Mouse (Mus musculus): ENCODE measurements around the gene Cxcl9. TPM values are rescaled to one million over a fixed set of nuclear protein-coding genes. Genes with fewer than 3 reads are reported as not detected.

Cxcl9 gene
- polyA plus RNA-seq, 1 experiment from 2014 or later: not detected

DNA sequence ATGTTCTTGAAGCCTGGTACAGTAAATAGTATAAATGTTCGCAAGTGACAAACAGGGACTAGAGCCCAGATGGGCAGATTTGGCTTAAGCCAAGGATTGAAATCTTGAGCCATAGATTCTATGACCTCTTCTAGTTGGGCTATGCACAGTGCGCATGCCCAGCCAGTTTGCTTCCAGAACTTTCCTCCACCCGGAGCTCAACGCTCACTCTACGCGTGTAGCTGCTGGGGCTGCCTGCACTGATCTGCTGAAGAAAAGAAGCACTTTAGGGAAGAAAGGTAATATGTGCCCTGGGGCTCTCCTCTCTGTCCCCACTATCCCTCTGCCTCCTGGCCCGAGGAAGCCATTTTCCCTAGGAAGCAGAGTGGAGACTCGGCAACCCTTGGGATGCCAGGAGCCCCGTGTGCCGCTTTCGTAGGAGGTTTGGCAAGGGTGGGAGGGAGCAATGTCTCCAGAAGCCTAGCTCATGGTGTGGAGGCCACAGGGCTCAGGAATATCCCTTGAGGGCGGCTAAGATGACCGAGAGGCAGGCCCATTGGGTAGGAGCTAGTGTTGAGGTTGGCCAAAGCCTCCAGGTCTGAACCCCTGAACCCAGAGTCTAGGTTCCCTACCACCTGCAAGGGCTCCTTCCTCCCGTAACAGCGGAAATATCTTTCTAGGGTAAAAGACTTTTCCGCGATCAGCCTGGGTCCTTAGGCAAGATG, 3.9 kb upstream of the Cxcl9 start, which contains the start of gene Art3:
Art3 (plus strand) TSS at position 193 of the 704 bp plus-strand sequence.
- no peak within 1 kb of the TSS for H3K4me2 ChIP-seq

DNA sequence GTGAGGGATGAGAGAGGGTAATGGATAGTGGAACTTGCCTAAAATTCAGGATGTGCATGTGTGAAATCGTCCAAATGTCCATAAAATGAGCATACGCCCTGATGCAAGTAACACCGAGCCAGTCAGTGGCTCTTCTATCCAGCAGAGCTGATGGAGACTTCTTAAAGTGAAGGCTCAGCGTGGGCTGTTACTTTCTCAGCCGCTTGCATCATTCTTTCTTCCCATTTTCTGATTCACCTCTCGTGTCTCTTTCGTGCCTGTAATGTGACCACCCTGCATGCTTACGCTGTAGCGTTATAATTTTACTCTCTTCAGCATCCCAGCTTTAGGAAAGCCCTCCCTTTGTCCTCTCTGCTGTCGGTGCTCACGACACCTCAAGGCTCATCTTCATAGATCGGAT, 3.2 kb upstream of the Cxcl9 start:
- no peak for ATAC-seq (ENCODE audit: low read depth)
- no peak overlapping the region for H3K9ac ChIP-seq
- no peak overlapping the region for H3K4me3 ChIP-seq
- no peaks in the 10 kb centered on the region for H3K27me3 ChIP-seq
- no peaks in the 10 kb centered on the region for H3K9me3 ChIP-seq
- H3K36me3 ChIP-seq: no peaks in the 10 kb centered on the region
- H3K27ac ChIP-seq (replicated peaks): no peak overlapping the region
- H3K4me1 ChIP-seq (replicated peaks): no peaks in the 10 kb centered on the region
- whole genome bisulfite sequencing: 90% methylated on average over 12 of the region's 12 CpGs
- no peak overlapping the region for H3K4me2 ChIP-seq

More for the DNA sequence above, 3.9 kb upstream of the Cxcl9 start, which contains the start of gene Art3:
- ATAC-seq (ENCODE audit: low read depth): no peak
- H3K9ac ChIP-seq: no peak within 1 kb of the TSS
- no peaks in the 10 kb centered on the region for H3K27me3 ChIP-seq
- 93% methylated on average over 17 of the region's 17 CpGs for WGBS
- H3K4me1 ChIP-seq (replicated peaks): no peaks in the 10 kb centered on the region
- H3K9me3 ChIP-seq: no peaks in the 10 kb centered on the region
- no peak within 1 kb of the TSS for H3K27ac ChIP-seq (replicated peaks)
- no peak within 1 kb of the TSS for H3K4me3 ChIP-seq
- H3K36me3 ChIP-seq: no peaks in the 10 kb centered on the region

DNA sequence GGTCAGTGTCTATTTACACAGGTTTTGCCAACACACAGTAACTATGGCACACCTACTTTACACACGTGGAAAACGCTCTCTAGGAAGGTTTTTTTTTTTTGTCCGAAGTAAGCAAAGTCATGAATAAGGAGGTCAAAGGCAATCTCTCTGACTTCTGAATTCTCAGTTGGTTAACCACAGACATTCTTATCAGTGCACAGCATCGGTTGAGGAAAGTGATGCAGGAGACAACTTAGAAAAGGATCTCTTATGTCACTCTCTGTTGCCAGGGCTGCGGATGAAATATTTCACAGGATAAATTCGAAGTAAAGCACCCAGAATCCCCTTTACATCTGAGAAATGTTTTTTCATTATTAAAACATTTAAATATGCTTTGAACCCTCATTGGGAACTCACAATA, 512 bp downstream of the Cxcl9 start:
- WGBS: 82% methylated on average over 6 of the region's 6 CpGs
- ATAC-seq (ENCODE audit: low read depth): no peak
- no peaks in the 10 kb centered on the region for H3K9me3 ChIP-seq
- H3K4me3 ChIP-seq: no peak overlapping the region
- H3K27ac ChIP-seq (replicated peaks): no peak overlapping the region
- no peak overlapping the region for H3K9ac ChIP-seq
- H3K27me3 ChIP-seq: no peaks in the 10 kb centered on the region
- H3K4me2 ChIP-seq: no peak overlapping the region
- H3K4me1 ChIP-seq (replicated peaks): no peaks in the 10 kb centered on the region
- H3K36me3 ChIP-seq: no peaks in the 10 kb centered on the region

DNA sequence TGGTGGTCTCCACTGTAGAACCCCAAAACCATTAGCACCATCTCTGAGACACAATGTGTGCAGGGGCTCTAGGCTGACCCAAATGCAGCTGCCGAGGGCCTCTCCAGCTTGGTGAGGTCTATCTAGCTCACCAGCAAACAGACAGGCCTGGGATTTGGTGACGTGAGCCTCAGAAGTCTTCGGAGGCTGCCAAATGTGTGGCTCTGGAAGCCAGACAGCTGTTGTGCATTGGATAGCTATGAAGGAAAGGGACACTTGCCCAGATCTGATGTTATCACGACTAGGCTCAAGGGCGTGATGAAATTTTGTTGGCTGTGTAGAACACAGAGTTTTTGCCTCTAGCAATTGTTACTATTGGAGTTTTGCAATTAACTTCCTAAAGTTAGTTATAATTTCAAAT, 4.6 kb downstream of the Cxcl9 start:
- H3K27me3 ChIP-seq: no peaks in the 10 kb centered on the region
- 87% methylated on average over 5 of the region's 5 CpGs for WGBS

DNA sequence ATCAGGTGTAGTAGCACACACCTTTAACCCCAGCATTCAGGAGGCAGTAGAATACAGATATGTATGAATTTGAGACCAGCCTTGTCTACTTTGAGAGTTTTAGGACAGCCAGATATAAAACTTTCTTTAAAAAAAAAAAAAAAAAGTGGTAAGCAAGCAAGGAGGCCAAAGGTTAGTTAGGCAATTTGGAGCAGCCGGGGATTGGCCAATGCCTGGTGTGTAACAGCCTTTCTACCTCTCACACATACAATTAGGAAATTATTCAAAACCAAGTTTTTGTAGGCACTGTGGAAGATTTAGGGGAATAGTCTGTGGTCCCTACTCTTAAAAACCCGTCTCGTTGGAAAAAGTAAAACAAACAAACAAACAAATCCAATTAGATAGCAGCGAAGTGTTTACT, 5.3 kb downstream of the Cxcl9 start:
- H3K4me1 ChIP-seq (replicated peaks): no peaks in the 10 kb centered on the region
- ATAC-seq (ENCODE audit: low read depth): no peak
- no peak overlapping the region for H3K4me2 ChIP-seq
- H3K27ac ChIP-seq (replicated peaks): no peak overlapping the region
- WGBS: 85% methylated on average over 4 of the region's 4 CpGs
- H3K36me3 ChIP-seq: no peaks in the 10 kb centered on the region
- H3K27me3 ChIP-seq: no peaks in the 10 kb centered on the region
- H3K9ac ChIP-seq: no peak overlapping the region
- H3K9me3 ChIP-seq: no peaks in the 10 kb centered on the region
- H3K4me3 ChIP-seq: no peak overlapping the region

More for the DNA sequence above, 4.6 kb downstream of the Cxcl9 start:
- Histone ChIP-seq H3K9ac (no peak overlapping the region), H3K27ac (replicated peaks) (no peak overlapping the region), H3K36me3 (no peaks in the 10 kb centered on the region), H3K4me1 (replicated peaks) (no peaks in the 10 kb centered on the region), H3K4me2 (no peak overlapping the region), H3K4me3 (no peak overlapping the region), H3K9me3 (no peaks in the 10 kb centered on the region)
- no peak for ATAC-seq (ENCODE audit: low read depth)

DNA sequence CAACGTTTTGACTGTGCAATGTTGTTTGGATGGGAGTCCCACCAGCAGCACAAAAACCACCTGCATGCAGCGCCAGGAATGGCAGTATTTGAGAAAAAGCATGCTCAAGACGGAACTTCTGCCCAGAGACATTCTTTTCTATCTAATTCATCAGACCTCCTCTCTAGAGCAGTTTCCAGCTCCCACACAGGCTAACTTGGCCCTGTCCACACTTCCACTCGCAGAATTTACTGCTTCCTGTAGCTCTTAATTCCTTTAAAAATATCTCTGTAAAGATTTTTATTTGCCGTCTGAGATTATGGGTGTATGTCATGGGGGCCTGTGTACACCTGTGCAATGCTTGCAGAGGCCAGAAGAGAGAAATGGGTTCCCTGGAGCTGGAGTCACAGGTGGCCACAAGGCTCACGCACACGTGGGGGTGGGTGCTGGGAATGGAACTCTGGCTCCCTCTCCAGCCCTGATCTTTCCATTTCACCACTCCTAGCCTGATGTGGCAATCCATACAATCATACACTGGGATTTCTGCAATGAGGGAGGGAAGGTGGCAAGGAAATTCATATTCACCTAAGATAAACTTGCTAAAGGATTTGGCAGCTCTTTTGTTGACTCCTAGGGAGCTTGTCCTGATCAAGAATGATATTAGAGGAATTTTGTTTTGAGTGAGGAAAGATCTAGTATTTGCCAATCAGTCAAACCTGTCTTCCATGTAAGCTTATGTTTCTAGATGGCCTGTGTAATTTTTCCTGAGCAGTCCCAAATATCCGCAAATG, 6.1 kb downstream of the Cxcl9 start:
- H3K27ac ChIP-seq (replicated peaks): no peak overlapping the region
- no peaks in the 10 kb centered on the region for H3K36me3 ChIP-seq
- H3K9me3 ChIP-seq: no peaks in the 10 kb centered on the region
- no peaks in the 10 kb centered on the region for H3K4me1 ChIP-seq (replicated peaks)
- no peak for ATAC-seq (ENCODE audit: low read depth)
- no peak overlapping the region for H3K4me2 ChIP-seq
- 77% methylated on average over 8 of the region's 8 CpGs for WGBS
- H3K9ac ChIP-seq: no peak overlapping the region
- H3K4me3 ChIP-seq: no peak overlapping the region
- H3K27me3 ChIP-seq: no peaks in the 10 kb centered on the region

DNA sequence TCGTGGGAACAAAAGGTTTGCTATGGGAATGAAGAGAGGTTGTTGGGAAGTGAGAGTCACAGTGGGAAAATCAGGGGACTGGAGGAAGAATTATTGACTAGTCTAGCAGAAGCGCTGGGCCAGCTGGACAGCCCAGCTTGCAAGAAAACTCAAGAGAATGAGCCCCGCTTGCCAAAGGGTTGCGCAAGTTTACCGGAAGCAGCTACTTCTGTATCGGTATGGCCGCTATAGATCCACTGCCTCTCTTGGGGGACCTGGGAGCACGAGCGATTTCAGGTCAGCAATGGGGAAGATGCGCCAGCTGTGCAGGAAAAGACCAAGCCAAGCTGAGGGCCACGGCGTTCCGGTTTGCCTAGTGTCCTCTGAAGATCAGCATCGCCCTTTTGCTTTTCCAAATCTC, 9.3 kb downstream of the Cxcl9 start:
- H3K36me3 ChIP-seq: no peaks in the 10 kb centered on the region
- ATAC-seq (ENCODE audit: low read depth): no peak
- H3K4me2 ChIP-seq: no peak overlapping the region
- no peaks in the 10 kb centered on the region for H3K9me3 ChIP-seq
- H3K4me3 ChIP-seq: no peak overlapping the region
- H3K27ac ChIP-seq (replicated peaks): no peak overlapping the region
- no peaks in the 10 kb centered on the region for H3K27me3 ChIP-seq
- H3K9ac ChIP-seq: no peak overlapping the region
- 88% methylated on average over 14 of the region's 14 CpGs for WGBS
- no peaks in the 10 kb centered on the region for H3K4me1 ChIP-seq (replicated peaks)

DNA sequence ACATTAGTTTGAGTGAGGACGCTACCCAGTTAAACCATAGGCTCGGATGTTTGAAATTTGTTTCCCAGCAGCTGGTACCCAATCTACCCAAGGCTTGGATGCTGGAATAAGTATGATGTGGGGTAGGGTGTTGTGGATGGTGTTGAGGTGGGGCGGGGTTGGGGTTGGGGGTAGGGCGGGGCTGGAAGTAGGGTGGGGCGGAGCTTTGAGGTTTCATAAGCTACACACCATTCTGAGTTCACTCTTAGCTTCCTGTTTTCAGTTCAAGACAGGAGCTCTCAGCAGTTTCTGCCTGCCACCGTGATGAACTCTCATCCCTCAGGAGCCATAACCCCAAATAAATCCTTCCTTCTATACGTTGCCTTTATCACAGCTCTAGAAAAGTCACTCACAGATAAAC, 9.8 kb downstream of the Cxcl9 start:
- no peaks in the 10 kb centered on the region for H3K9me3 ChIP-seq
- no peak overlapping the region for H3K9ac ChIP-seq
- H3K4me1 ChIP-seq (replicated peaks): no peaks in the 10 kb centered on the region
- 82% methylated on average over 7 of the region's 7 CpGs for WGBS
- no peak overlapping the region for H3K27ac ChIP-seq (replicated peaks)
- no peaks in the 10 kb centered on the region for H3K36me3 ChIP-seq
- no peak overlapping the region for H3K4me2 ChIP-seq
- H3K4me3 ChIP-seq: no peak overlapping the region
- H3K27me3 ChIP-seq: no peaks in the 10 kb centered on the region
- ATAC-seq (ENCODE audit: low read depth): no peak

DNA sequence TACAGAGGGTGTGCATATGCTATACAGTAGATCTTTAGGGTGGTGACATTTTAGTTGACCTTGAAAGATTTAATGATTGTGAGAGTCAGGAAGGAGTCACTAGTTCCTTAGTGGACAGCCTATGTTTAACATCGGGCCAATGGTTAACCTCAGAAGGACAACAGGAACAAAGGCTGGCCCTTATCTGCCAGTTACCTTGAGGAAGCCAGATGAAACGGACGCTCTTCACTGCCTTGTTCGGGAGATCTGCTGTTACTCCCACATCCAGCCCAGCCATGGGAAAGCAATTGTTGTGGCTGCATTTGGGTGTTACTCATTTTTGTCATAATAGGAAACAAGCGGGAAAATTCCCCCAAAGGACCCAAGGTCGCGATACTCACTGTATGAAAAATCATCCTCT, 14.1 kb downstream of the Cxcl9 start:
- no peaks in the 10 kb centered on the region for H3K36me3 ChIP-seq
- H3K27ac ChIP-seq (replicated peaks): no peak overlapping the region
- H3K9ac ChIP-seq: no peak overlapping the region
- H3K4me3 ChIP-seq: no peak overlapping the region
- 81% methylated on average over 7 of the region's 7 CpGs for WGBS
- no peaks in the 10 kb centered on the region for H3K9me3 ChIP-seq
- no peaks in the 10 kb centered on the region for H3K27me3 ChIP-seq
- H3K4me1 ChIP-seq (replicated peaks): peaks cover 11% of the 10 kb centered on the region
- no peak for ATAC-seq (ENCODE audit: low read depth)
- no peak overlapping the region for H3K4me2 ChIP-seq

DNA sequence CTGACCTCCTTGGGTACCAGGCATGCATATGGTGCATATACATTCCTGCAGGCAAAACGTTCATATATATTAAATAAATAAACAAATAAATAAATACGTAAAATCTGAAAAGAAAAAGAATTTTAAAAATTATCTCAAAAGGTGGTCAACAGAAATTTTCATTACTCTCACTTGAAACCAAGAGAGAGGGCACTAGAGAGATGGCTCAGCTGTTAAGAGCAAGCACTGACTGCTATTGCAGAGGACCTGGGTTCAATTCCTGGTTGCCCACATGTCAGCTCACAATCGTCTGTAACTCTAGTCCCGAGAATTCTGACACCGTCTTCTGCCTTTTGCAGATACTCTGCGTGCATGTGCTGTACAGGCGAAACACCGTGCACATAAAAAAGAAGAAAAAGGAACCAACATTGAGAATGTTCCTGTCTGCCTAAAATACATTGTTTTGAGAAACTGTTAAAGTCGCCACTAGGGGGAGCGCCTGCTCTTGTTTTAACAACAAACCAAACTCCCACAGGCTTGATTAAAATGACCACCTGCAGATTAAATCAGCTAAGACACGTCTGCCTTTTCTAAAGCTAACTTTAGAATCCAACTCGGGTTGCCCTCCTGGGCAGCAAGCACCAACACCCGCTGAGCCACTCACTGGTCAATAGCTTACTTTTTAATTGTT, 15.7 kb downstream of the Cxcl9 start:
- Histone ChIP-seq H3K4me1 (replicated peaks) (peaks cover 18% of the 10 kb centered on the region), H3K27ac (replicated peaks) (no peak overlapping the region), H3K4me2 (no peak overlapping the region), H3K27me3 (no peaks in the 10 kb centered on the region), H3K9me3 (no peaks in the 10 kb centered on the region), H3K36me3 (no peaks in the 10 kb centered on the region), H3K9ac (no peak overlapping the region), H3K4me3 (no peak overlapping the region)
- no peak for ATAC-seq (ENCODE audit: low read depth)
- 14% methylated on average over 13 of the region's 13 CpGs for WGBS

DNA sequence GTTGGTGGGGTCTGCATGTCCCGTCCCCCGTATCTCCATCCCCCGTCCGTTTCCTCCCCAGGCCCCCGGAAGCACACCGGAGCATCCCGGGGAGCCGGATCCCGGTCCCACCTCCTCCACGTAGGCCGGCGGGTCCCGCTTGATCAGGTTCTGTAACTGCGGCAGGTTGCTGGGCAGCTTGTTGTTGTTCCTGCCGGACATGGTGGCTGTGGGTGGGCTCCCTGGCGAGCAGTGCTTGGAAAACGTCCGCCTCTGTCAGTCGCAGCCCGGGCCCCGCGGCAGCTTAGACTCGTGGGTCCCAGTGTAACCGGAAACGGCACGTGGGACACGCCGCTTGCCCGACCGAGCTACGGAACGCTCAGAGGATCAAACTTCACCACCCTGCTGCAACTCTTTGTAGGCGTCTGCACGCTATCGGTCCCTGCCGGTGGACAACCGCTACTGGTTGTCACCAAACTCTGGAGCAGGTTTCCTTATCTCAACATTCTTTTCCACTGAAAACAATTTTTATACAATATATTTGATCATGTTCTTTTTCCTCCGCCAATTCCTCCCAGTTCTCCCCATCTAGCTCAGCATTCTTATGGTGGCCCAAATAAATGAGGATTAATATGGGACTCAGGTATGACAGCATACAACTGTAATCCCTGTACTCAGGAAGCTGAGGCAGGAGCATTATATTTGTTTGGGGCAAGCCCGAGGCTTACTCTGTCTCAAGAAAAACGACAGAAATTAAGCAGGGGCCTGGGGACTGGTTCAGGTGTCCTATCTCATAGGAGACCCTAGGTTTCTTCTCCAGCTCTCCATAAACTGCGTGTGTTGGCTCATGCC, 18.0 kb downstream of the Cxcl9 start, which contains the start of gene Sdad1:
Sdad1 (minus strand) TSS at position 799 of the 831 bp plus-strand sequence.
- WGBS: 2% methylated on average over 41 of the region's 41 CpGs

More for the DNA sequence above, 18.0 kb downstream of the Cxcl9 start, which contains the start of gene Sdad1:
- Histone ChIP-seq H3K4me2 (peak within 1 kb of the TSS; percentile 88), H3K4me1 (replicated peaks) (peaks cover 18% of the 10 kb centered on the region), H3K27ac (replicated peaks) (peak within 1 kb of the TSS; percentile 54; the same call in 1 of the 2 replicates), H3K9ac (peak within 1 kb of the TSS; percentile 85), H3K9me3 (no peaks in the 10 kb centered on the region), H3K27me3 (no peaks in the 10 kb centered on the region), H3K4me3 (peak within 1 kb of the TSS; percentile 88), H3K36me3 (peaks cover 9% of the 10 kb centered on the region)
- peak; percentile 93 for ATAC-seq (ENCODE audit: low read depth)
